Mouse (Mus musculus): ENCODE results near the gene Prep.

DNA sequence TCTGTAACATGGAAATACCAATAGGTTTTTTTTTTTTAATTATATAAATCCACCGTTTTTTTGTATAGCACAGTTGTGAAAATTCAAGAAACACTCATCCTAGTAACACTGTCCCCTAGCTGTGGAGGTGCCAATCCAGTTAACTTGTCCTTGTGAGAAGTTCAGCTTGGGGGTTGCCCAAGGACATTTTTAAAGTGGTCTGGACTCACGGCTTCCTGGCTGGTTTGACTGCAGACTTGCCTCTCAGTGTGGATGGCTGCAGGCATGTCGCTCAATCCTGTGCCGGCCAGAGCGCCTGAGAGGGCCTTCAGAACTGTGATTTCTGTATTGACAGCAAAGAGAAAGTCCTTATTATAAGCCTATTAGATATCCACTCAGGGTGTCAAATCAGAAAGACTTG is 3.4 kb downstream of the Prep start:
- TF ChIP-seq CTCF (IDR thresholded peaks at IDR 0.05; ENCODE audit: control insufficient read depth, insufficient read depth, insufficient replicate concordance, low read depth, low read length), result no peak
- TF ChIP-seq POLR2A (IDR thresholded peaks at IDR 0.05; ENCODE audit: control insufficient read depth, low read depth, low read length), result no peak

Data from testis, adult 2 months (tissue).